Mouse (Mus musculus): ENCODE measurements around the gene Mettl21c.

DNA sequence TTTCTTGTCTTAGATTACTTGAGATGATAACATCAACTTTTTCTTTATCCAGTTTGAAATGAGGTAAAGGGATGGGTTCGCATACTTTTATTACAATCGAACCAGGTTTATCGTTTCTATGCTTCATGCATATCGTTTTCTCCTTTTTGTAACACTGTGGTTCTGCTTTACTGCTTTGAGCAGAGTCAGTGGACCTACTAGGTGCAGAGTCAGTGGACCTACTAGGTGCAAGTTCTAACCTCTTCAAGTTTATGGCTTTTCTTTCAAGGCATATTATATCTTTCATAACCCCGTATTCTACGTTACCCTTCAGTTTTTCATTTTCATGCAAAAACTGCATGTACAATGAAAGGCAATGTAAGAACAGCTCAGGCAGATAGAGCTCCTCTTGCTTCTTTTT lies 43.6 kb upstream of the Mettl21c start:
- no peak for TF ChIP-seq POLR2A (IDR thresholded peaks at IDR 0.05; ENCODE audit: low read depth, low read length)
- TF ChIP-seq CTCF (IDR thresholded peaks at IDR 0.05; ENCODE audit: extremely low read depth, insufficient read depth, insufficient read length, insufficient replicate concordance), result no peak
